Mouse (Mus musculus): ENCODE measurements around the gene Klhl32.

DNA sequence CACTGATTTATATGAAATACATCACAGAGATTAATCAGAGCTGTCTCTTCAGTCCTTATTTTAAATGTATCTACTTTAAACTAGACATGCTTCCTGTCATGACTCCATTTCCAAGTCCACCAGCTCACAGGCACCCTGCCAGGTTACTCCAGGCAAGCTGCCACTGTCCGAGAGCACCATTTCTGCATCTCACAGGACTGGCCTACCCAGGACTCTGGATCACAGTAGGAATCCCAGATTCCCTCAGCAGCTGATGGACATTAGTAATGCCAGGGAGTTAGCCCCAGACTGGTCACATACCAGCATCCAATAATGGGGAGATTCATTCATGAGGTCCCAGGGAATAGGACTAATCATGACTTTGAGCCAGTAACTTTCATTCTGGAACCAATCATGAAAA, 54.7 kb downstream of the Klhl32 start:
- no peak for TF ChIP-seq CTCF (IDR thresholded peaks at IDR 0.05; ENCODE audit: borderline replicate concordance, insufficient read depth, low read length)
- no peak for TF ChIP-seq POLR2A (IDR thresholded peaks at IDR 0.05; ENCODE audit: low read depth, low read length)
